Mouse (Mus musculus) embryonic facial prominence, embryonic 14.5 days (tissue): ENCODE measurements at regions not wholly inside any gene's neighbourhood (a gene's known extent, or its start where the extent isn't known, plus 50 kb on each side); places are given as distances from the start of the nearest gene placed in this dataset.

ENCODE experiments used
- ATAC-seq: fragments of 200-750 bp; cut with Nextera tagmentation; 2 replicates; pipeline ENCODE4 v1.8.0; 2017; ENCODE audit warnings: low read depth, moderate number of reproducible peaks, moderate TSS enrichment
- DNase-seq: peaks from one replicate; pipeline ENCODE4 v3.0.0-alpha.2; 2015; ENCODE audit warnings: low spot score
- H3K27ac ChIP-seq: fragments of 300-500 bp; sonication (generic); replicated peaks from 2 replicates; pipeline ENCODE4 v1.5.1; 2014; ENCODE audit warnings: low read depth, mild to moderate bottlenecking, low read length, moderate library complexity
- H3K27me3 ChIP-seq: fragments of 300-500 bp; sonication (generic); replicated peaks from 2 replicates; pipeline ENCODE4 v1.6.1; 2014; ENCODE audit warnings: low read length; ENCODE audit not compliant: control insufficient read depth, insufficient read depth
- H3K36me3 ChIP-seq: fragments of 300-500 bp; sonication (generic); 2 replicates; pipeline ENCODE4 v1.6.1; 2014; ENCODE audit warnings: low read length, mixed read lengths; ENCODE audit not compliant: control insufficient read depth, insufficient read depth
- H3K4me1 ChIP-seq: fragments of 300-500 bp; sonication (generic); 2 replicates; pipeline ENCODE4 v1.6.1; 2014; ENCODE audit warnings: antibody characterized with exemption, low read length; ENCODE audit not compliant: control insufficient read depth, insufficient read depth
- H3K4me2 ChIP-seq: fragments of 300-500 bp; sonication (generic); 2 replicates; pipeline ENCODE4 v1.6.1; 2014; ENCODE audit warnings: low read depth, mild to moderate bottlenecking, low read length, moderate library complexity, mixed read lengths
- H3K4me3 ChIP-seq: fragments of 300-500 bp; sonication (generic); 2 replicates; pipeline ENCODE4 v1.5.1; 2014; ENCODE audit warnings: low read depth, mild to moderate bottlenecking, low read length
- H3K9ac ChIP-seq: fragments of 300-500 bp; sonication (generic); 2 replicates; pipeline ENCODE4 v1.6.1; 2014; ENCODE audit warnings: low read depth, mild to moderate bottlenecking, low read length, moderate library complexity, mixed read lengths
- H3K9me3 ChIP-seq: fragments of 300-500 bp; sonication (generic); 2 replicates; pipeline ENCODE4 v1.6.1; 2016; ENCODE audit warnings: low read length; ENCODE audit not compliant: control insufficient read depth
- WGBS: fragments of 180-500 bp; shearing (Covaris S2); extraction: QIAGEN DNeasy Blood & Tissue Kit; methylation state at CpG from one replicate; pipeline ENCODE4 v1.1.7; 2014; 5-methylcytosine and 5-hydroxymethylcytosine counted together

DNA sequence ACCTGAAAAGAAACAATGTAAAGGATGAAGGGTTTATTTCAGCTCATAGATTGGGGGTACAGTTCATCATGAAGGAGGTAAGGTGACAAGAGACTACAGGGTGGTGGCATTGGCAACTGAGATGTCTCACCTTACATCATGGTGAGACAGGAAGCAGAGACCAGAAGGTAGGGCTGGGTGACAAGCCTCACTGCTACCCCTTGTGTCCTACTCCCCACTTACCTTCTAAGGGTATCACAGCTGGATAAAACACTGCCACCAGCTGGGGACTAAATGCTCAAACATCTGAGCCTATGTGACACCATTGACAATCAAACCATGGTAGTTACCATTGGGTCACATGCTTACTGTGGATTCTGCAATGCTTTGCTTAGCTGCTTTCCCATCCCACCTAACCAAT, 107.0 kb downstream of the Icos start:
- H3K27me3 ChIP-seq: no peaks in the 10 kb centered on the region
- no peaks in the 10 kb centered on the region for H3K36me3 ChIP-seq
- H3K9ac ChIP-seq: no peak overlapping the region
- no peaks in the 10 kb centered on the region for H3K4me1 ChIP-seq
- no peak overlapping the region for H3K4me3 ChIP-seq
- DNase-seq (no peak), ATAC-seq (no peak)
- no peak overlapping the region for H3K27ac ChIP-seq
- no peak overlapping the region for H3K4me2 ChIP-seq
- no peaks in the 10 kb centered on the region for H3K9me3 ChIP-seq

DNA sequence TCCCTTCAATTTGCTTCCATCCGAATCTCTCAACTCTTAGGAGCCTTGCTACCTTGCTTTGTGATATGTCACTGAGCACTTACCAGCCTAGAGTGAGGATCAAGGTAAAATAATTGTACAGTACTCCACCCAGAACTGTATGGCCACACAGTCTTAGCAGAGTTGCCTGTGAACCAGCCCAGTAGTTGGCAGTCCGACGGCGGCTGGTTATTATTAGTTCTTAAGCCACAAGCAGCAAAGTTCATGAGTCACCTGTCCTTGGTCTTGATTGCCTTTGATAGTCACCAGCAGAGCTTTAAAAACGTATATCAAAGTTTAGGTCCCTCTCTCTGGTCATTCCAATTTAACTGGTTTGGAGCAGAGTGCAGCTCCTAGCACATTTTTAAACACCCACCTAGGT, 109.1 kb downstream of the Icos start:
- Histone ChIP-seq H3K9ac (no peak overlapping the region), H3K36me3 (no peaks in the 10 kb centered on the region), H3K4me1 (no peaks in the 10 kb centered on the region), H3K4me3 (no peak overlapping the region), H3K27me3 (no peaks in the 10 kb centered on the region), H3K9me3 (no peaks in the 10 kb centered on the region), H3K27ac (no peak overlapping the region), H3K4me2 (no peak overlapping the region)
- ATAC-seq (no peak), DNase-seq (no peak)
- 87% methylated on average over 5 of the region's 5 CpGs for WGBS

DNA sequence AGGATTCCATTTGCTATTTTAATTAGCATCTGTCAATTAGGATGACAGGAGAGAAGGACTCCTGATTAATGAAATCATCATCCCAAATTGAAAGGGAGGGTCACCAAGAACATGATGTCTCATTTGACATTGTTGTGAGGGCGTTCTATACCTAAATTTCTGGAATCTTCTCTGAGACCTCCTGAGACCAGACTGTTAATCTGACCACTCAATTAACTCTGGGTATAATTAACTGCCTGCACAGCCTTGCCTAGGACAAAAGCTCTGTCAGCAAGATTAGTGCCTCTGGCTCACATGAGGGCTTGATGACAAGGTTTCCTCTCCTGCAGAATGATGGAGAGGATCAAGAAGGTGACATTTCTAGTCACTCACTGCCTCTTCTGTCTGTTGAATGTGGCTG, 113.1 kb downstream of the Icos start:
- Histone ChIP-seq H3K4me3 (no peak overlapping the region), H3K27ac (no peak overlapping the region), H3K9me3 (no peaks in the 10 kb centered on the region), H3K27me3 (no peaks in the 10 kb centered on the region), H3K36me3 (no peaks in the 10 kb centered on the region), H3K4me2 (no peak overlapping the region), H3K4me1 (no peaks in the 10 kb centered on the region), H3K9ac (no peak overlapping the region)
- no peak for ATAC-seq
- 51% methylated on average over 1 of the region's 1 CpGs for WGBS
- DNase-seq: no peak

DNA sequence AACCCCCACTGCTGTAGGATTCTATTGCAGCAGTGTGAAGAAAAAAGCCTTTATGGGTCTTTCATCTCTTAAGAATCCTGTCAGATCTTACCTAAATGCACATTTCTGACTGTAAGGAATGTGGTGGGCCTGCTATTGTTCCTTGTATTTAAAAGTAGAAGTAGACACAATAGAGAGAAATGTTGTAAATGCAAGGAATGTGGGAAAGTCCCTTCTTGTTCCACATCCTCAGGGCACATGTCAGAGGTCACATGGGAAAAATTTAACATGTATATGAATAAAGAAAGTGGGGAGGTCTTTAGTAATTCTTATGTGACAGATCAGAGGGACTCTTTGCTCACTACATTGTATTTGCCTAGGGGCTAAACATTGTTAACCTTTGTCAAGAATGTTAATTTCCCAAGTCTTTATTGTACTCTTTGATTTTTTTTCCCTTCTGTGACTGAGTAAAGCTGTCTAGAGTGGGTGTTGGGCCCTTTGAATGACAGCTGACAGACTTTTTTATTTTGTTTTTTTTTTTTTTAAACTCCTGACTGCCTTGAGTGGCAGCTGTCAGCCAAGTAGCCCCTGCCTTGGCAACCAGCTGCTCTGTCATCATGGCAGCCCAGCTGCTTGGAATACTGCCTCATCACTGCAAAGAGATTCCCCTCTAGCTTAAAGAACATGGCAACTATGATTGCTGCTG, 117.9 kb downstream of the Icos start:
- Histone ChIP-seq H3K4me2 (no peak overlapping the region), H3K4me1 (no peaks in the 10 kb centered on the region), H3K27me3 (no peaks in the 10 kb centered on the region), H3K9me3 (no peaks in the 10 kb centered on the region), H3K36me3 (no peaks in the 10 kb centered on the region), H3K9ac (no peak overlapping the region), H3K4me3 (no peak overlapping the region), H3K27ac (peak overlapping the region; percentile 21; the same call in 1 of the 2 replicates)
- ATAC-seq: no peak
- DNase-seq: peak; percentile 24

DNA sequence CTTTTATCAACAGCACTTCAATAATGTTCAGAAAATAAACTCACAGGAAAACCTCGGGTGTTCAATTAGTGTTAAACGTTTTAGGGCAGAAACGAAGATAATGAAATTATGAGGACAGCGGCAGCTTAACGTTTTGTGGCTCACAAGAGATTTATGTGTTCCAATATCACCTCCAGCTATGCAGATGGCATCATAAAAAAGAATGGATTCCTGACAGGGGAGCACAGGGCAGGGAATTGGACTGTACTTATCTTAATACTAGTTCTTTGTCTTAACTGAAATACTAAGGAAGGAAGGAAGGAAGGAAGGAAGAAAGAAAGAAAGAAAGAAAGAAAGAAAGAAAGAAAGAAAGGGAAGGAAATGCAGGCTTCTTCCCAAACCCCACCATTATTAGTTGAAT, 121.6 kb downstream of the Icos start:
- Histone ChIP-seq H3K36me3 (no peaks in the 10 kb centered on the region), H3K27me3 (no peaks in the 10 kb centered on the region), H3K4me1 (no peaks in the 10 kb centered on the region), H3K27ac (no peak overlapping the region), H3K9me3 (no peaks in the 10 kb centered on the region), H3K9ac (no peak overlapping the region), H3K4me2 (no peak overlapping the region), H3K4me3 (no peak overlapping the region)
- WGBS: 57% methylated on average over 5 of the region's 5 CpGs
- ATAC-seq (no peak), DNase-seq (no peak)

DNA sequence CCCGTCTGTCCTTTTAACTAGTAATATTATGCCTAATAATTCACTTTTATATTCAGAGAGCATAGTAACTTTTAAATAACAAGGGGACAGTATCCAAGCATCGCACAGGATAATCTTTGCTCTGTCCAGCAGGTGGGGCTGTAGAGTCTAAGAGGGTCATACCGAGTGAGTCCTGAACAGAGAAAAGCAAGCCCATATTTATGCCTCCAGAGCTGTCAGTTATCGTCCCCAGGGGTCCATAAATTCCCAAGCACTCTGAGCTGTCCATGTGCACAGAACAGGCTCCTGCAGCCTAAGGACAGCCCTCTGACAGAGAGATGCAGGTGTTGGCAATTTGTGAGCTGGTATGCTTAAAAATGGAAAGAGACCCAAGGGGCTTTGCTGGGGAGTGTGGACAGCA, 124.0 kb downstream of the Icos start:
- Histone ChIP-seq H3K27me3 (no peaks in the 10 kb centered on the region), H3K4me1 (no peaks in the 10 kb centered on the region), H3K9ac (no peak overlapping the region), H3K9me3 (no peaks in the 10 kb centered on the region), H3K4me3 (no peak overlapping the region), H3K27ac (no peak overlapping the region), H3K4me2 (no peak overlapping the region), H3K36me3 (no peaks in the 10 kb centered on the region)
- no peak for ATAC-seq
- no peak for DNase-seq
- WGBS: 52% methylated on average over 4 of the region's 4 CpGs

DNA sequence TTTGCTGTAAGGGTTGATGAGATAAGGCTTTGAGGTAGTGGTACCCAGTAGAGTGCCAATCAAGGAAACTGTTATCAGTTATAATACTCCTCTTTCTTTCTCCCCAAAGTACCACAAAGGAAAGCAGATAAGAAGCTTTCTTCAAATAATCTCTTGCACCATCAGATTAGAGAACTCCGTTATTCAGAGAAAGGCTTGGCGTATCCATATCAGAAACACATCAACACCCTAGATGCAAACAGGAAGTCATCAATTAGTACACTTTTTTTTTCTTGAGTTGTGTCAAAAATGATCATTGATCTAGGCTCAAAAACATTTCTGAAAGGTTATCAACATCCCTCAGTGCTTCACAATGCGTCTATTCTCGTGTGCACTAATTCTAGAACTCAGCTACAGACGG, 124.6 kb downstream of the Icos start:
- H3K9ac ChIP-seq: no peak overlapping the region
- H3K9me3 ChIP-seq: no peaks in the 10 kb centered on the region
- H3K4me2 ChIP-seq: no peak overlapping the region
- no peak overlapping the region for H3K4me3 ChIP-seq
- 64% methylated on average over 5 of the region's 5 CpGs for WGBS
- H3K4me1 ChIP-seq: no peaks in the 10 kb centered on the region
- ATAC-seq (no peak), DNase-seq (no peak)
- no peaks in the 10 kb centered on the region for H3K27me3 ChIP-seq
- no peaks in the 10 kb centered on the region for H3K36me3 ChIP-seq
- H3K27ac ChIP-seq: no peak overlapping the region

DNA sequence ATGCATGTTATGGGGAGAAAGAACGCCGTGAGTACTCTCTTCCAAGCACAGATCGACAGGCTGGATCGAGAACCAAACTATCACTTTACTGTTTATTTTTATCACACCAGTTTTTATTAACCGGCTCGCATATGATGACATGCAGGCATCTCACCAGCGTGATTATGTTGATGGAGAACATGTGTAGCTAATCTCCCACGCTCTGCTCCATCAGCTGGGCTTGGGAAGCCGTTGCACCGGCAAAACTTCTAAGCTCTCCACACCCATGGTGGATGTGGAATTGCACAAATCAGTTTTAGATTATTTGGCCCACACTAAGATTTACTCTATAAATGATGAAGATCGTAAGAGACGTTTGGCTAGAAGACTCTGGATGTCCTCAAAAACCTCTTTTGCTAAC, 125.9 kb downstream of the Icos start:
- Histone ChIP-seq H3K4me1 (no peaks in the 10 kb centered on the region), H3K9me3 (no peaks in the 10 kb centered on the region), H3K4me2 (no peak overlapping the region), H3K9ac (no peak overlapping the region), H3K36me3 (no peaks in the 10 kb centered on the region), H3K27ac (no peak overlapping the region), H3K4me3 (no peak overlapping the region), H3K27me3 (no peaks in the 10 kb centered on the region)
- peak; percentile 63; the same call in 1 of the 2 replicates for ATAC-seq
- WGBS: 36% methylated on average over 12 of the region's 12 CpGs
- peak; percentile 89 for DNase-seq

DNA sequence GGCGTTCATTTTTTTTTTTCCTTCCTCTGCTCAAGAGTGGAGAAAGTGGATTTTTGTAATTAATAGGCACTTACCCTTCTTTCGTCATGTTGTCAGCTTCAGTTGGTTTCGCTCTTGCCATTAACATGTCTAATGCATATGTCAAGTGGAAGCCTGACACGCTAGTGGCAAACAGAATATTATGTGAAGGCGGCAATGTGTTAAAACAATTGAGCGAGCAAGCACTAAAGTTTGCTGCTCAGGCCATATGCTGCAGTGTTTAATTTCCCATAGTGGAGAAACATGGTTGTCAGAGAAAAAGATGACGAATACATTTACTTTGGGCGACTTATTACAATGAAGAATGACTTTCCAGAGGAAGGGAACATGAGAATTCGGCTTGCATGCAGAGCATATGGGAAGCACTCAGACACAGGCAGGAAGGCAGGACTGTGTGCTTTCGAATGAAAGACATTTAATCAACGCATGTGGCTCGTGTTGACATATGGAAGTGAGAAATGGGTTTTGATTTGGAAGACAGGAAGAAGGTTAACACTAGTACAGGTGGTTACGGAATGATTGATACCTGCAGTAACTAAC, 134.1 kb downstream of the Icos start:
- DNase-seq (no peak), ATAC-seq (no peak)
- Histone ChIP-seq H3K9ac (no peak overlapping the region), H3K36me3 (no peaks in the 10 kb centered on the region), H3K9me3 (no peaks in the 10 kb centered on the region), H3K4me1 (no peaks in the 10 kb centered on the region), H3K4me3 (no peak overlapping the region), H3K27ac (no peak overlapping the region), H3K4me2 (no peak overlapping the region), H3K27me3 (no peaks in the 10 kb centered on the region)
- 71% methylated on average over 13 of the region's 13 CpGs for WGBS
